Mouse (Mus musculus): ENCODE data around the gene Inppl1. TPM values are rescaled to one million over a fixed set of nuclear protein-coding genes. Genes with fewer than 3 reads are reported as not detected.
A peak's percentile ranks its signal among the peaks of the same experiment; 100 is the strongest.

The Inppl1 gene
- polyA plus RNA-seq (2012; rRNA removed), result 34.3 and 38.8 TPM in 2 replicates

- peak; percentile 81 to 88 for DNase-seq (ENCODE audit: extremely low spot score in 1 of 2, low spot score in 1 of 2)
Measured at GRCm38 (mm10) chr7:101837606-101838471, at the start of gene Inppl1. Inppl1 (minus strand) TSS chr7:101838229.

DNA sequence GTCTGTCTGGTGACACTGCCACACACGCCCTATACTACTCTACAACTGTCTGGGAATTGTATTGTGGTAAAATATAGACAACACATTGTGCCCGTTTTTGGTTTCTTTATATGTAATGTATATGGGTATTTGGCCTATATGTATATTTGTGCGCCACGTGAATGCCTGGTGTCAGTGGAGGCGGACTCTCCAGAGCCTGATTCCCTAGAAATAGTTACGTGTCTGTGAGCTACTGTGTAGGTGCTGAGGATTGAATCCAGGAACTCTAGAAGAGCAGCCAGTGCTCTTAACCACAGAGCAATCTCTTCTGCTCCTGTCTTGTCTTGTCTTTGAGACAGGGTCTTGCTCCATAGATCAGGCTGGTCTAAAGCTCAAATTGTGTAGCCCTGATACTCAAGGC lies 48.2 kb upstream of the Inppl1 start:
- DNase-seq (ENCODE audit: extremely low spot score in 1 of 2, low spot score in 1 of 2), result no peak

- no peak for DNase-seq (ENCODE audit: extremely low spot score in 1 of 2, low spot score in 1 of 2)
Measured at GRCm38 (mm10) chr7:101884160-101884559, 46.1 kb upstream of the Inppl1 start.

DNA sequence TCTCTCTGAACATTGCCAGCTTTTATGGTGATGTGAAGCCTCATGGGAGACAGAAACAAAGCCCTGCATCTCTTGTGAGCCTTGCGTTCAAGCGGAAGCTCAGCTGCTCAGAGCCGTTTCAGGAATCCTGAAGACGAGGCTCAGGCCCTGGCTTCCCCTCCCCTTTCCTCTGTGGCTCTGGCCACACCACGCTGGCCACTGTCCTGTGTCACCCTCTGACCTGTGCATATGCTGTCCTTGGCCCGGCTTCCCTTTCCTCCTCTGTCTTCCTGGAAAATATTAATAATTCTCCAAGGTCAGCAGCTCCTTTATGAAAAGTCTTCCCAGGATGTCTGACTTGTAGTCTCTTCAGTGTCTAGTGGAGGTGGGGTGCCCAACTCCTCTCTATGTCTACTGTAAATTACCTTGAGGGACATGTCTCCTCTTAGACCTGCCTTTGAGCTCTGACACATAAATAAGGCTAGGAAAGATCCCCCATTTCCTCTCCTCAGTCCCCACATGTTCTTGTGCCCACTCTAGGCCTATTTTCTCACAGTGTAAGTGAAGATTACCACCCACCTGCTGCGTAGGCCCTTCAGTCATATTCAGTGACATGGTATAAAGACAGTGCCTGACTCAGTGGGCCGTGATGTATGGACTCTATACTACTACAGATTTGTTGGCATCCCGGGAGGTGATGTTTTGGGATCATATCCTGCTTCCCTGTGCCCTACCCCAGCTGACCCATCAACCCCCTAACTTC lies 44.6 kb upstream of the Inppl1 start:
- peak in 1 of 2 experiments; percentile 32 for DNase-seq (ENCODE audit: extremely low spot score in 1 of 2, low spot score in 1 of 2)

GRCm38 (mm10) chr7:101880855-101881254 lies 42.8 kb upstream of the Inppl1 start:
- DNase-seq (ENCODE audit: extremely low spot score in 1 of 2, low spot score in 1 of 2), result no peak

- no peak for DNase-seq (ENCODE audit: extremely low spot score in 1 of 2, low spot score in 1 of 2)
Measured at GRCm38 (mm10) chr7:101875978-101876377, 37.9 kb upstream of the Inppl1 start.

DNA sequence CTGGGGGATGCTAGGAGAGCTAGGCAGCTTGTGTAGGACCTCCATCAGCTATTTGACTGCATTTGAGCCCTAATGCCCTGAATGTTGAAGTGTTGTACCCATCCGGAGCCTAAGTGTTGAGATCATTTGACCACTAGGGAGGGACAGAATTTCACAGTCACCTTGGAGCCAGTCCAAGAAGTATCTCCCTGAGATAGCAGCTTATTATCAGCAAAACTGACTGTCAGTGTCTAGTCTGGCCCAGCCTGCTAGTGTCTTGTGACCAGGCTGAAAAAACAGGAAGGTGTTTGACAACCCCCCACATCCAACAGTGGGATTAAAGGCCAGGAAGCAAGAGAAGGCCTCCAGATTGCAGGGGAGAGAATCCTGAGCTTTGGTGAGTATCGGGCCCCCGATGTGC lies 33.3 kb upstream of the Inppl1 start:
- no peak for DNase-seq (ENCODE audit: extremely low spot score in 1 of 2, low spot score in 1 of 2)

DNA sequence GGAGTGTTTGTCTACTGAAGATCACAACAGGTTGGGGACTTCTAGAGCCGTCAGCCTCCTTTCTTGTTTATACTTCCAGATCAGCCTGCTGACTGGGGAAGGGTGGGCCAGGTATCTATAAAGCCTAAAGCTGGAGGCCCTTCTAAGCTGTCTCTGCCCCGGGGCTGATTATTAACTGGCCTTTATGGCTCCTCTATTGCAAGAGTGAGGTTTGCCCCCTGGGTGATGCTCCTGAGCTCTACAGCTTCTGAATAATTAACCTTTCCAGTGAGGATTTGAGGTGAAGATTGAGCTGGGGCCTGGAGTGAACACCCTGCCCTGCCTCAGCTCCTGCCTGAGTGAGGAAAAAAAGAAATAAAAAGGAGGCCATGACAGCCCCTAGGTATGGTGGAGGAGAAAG lies 32.6 kb upstream of the Inppl1 start, which contains the start of gene Folr1:
Folr1 (minus strand) TSS at position 160 of the 400 bp plus-strand sequence.
- DNase-seq (ENCODE audit: extremely low spot score in 1 of 2, low spot score in 1 of 2), result no peak

DNA sequence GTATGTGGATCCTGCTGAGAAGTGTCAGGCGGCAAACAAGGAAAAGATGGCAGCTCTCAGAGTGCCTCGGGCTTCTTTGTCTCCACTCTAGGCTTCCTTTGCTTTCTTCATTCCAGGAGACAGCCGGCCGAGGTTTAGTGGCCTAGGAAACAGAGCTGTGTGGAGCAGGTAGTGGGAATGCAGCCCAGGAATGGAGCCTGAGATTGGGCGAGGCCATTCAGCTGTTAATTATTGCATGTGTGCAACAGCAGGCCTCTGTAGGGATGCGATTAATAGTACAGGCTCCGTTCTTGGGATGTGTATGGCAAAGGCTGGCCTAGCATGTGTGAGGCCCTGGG lies 31.1 kb upstream of the Inppl1 start:
- no peak for DNase-seq (ENCODE audit: extremely low spot score in 1 of 2, low spot score in 1 of 2)

DNA sequence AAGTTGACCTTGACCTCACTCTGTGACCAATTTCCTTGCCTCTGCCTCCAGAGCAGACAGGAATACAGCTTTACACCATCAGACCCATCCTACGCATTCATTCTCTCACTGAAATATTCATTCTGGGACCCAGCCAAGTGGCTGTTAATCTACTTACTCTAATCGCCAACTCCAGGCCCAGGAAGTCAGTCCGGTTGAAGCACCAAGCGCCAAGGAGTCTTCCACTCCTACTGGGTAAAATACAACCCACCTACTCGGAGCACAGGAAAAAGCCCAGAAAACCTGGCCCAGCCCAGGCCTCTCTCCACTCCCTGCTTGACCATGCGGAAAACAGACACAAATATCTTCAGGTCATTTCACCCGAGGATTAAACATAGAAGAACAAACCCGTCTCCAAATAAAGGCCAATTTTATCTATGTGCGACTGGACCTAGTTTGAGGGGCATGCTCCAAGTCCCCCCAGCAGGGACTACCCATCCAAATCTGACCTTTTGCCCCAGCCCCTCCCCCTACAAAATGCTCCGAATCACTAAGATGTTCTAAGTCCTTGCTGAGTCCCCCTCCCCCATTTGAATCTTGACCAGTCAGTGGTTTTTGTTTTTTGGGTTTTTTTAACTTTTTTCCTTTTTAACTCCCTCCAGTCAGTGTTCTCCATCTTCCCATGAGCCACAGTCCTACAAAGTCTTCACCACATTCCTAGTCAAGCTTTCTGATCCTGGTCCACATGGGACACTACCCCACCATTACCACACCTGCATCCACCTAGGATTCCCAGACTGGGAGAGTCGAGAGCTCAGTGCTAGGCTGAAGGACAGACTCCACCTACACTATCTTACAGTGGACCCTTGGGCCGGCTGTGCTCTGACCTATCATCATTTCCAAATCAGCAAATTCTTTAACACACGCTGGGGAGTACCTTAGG lies 30.5 kb upstream of the Inppl1 start:
- no peak for DNase-seq (ENCODE audit: extremely low spot score in 1 of 2, low spot score in 1 of 2)

GRCm38 (mm10) chr7:101867482-101867881 lies 29.5 kb upstream of the Inppl1 start:
- DNase-seq (ENCODE audit: extremely low spot score in 1 of 2, low spot score in 1 of 2), result no peak

DNA sequence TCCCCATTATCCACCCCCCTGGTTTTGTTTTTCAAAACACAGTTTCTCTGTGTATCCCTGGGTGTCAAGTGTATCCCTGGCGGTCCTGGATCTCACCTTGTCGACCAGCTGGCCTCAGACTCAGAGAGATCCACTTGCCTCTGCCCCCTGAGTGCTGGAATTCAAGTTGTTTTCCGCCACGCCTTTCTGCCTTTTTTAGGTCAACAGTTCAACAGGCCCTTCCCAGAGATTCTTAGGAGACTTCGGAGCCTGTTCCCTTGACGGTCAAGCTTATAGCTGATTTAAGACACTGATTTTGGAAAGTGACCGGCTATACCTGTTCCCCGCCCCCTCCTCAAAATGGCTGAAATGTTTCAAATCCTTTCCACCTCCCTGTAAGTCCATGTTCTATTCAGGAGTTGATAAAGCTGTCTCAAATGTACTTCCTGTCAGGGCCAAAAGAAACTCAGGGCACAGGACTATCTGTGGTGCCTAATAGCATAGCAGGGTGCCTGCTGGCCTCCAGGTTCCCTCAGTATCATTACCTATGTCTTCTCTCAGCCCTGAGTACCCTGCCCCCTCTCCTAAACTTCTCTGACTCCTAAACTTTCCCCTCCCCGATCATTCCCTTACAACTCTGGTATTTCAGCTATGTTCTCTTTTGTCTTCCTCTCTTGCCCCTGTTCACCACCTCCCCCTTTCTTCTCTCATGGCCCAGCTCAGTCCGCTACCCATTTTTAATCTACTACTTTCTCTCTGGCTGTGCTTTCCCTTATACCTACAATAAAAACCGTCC lies 28.6 kb upstream of the Inppl1 start:
- DNase-seq (ENCODE audit: extremely low spot score in 1 of 2, low spot score in 1 of 2), result no peak

DNA sequence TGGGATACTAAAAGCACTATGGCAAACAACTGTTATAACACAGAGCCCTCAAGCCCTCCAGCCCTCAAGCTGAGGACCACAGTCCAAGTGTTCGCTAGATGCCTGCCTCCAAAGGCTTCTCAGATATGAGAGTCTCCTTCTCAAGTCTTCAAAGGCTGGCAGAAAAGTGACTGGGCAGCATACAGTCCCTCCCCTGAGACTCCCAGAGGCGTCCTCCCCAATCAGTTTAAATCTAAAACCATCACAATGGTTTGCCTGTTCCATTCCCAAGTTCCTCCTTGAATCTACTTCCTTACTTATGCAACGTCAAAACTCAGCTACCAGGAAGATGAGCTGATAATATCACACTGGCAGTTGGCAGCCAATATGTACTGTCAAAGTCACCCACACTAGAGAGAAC lies 25.4 kb upstream of the Inppl1 start, which contains the start of gene Anapc15:
Anapc15 (plus strand) TSS at position 301 of the 400 bp plus-strand sequence.
- DNase-seq (ENCODE audit: extremely low spot score in 1 of 2, low spot score in 1 of 2), result no peak

- DNase-seq (ENCODE audit: extremely low spot score in 1 of 2, low spot score in 1 of 2), result no peak
Measured at GRCm38 (mm10) chr7:101862291-101862690, 24.3 kb upstream of the Inppl1 start.

GRCm38 (mm10) chr7:101860978-101861377 lies 22.9 kb upstream of the Inppl1 start:
- DNase-seq (ENCODE audit: extremely low spot score in 1 of 2, low spot score in 1 of 2), result no peak

- DNase-seq (ENCODE audit: extremely low spot score in 1 of 2, low spot score in 1 of 2), result no peak
Measured at GRCm38 (mm10) chr7:101858362-101858761, 20.3 kb upstream of the Inppl1 start.

GRCm38 (mm10) chr7:101857094-101857493 lies 19.1 kb upstream of the Inppl1 start, which contains the start of gene Folr2:
Folr2 (minus strand) TSS chr7:101857194.
- DNase-seq (ENCODE audit: extremely low spot score in 1 of 2, low spot score in 1 of 2), result no peak

DNA sequence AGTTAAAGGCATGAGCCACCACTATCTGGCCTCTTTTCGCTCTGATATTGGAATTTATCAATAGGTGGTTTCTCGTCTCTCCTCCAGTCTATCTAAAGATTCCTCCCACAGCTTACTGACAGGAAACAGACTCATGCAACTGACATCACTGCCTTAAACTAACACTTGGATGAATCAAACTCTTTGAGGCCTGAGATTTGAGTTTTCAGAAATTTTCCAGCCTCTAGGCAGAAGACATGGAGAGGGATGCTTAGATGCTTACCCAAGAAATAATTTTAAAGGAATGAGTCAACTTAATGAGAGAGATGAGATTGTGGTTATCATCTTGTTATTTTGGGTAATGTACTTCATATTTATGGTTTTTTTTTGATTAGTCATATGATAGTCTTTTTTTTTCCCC lies 15.8 kb upstream of the Inppl1 start:
- DNase-seq (ENCODE audit: extremely low spot score in 1 of 2, low spot score in 1 of 2), result no peak

DNA sequence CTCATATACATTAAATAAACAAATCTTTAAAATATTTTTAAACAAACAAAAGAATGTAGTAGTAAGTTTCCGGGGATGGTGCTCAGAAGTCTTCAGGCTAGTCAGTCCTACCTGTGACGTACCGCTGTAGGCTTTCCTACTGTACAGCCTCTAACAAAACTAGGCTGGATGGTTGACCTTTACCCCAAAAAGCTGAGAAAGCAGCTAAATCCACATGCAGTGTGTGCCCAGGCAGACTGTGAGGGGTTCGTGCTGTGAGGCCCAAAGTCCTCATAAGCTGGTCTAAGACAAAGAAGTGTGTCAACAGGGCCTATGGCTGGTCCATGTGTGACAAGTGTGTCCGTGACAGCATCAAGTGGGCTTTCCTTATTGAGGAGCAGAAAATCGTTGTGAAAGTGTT lies 14.8 kb upstream of the Inppl1 start:
- DNase-seq (ENCODE audit: extremely low spot score in 1 of 2, low spot score in 1 of 2), result no peak

- no peak for DNase-seq (ENCODE audit: extremely low spot score in 1 of 2, low spot score in 1 of 2)
Measured at GRCm38 (mm10) chr7:101851689-101852088, 13.7 kb upstream of the Inppl1 start.

Measured in frontal cortex, adult 2 months (tissue).